Mouse (Mus musculus) heart, adult 2 months (tissue): ENCODE data around the gene Cep170b. TPM values are rescaled to one million over a fixed set of nuclear protein-coding genes. Genes with fewer than 3 reads are reported as not detected.

Experiments used
- DNase-seq, 2 experiments: peaks; one replicate each; pipeline ENCODE4 v3.0.0; 2021
- H3K27ac ChIP-seq: fragments of 200-600 bp; 2 replicates; pipeline ENCODE4 v1.8.1; 2022
- H3K27me3 ChIP-seq: fragments of 200-500 bp; 2 replicates; pipeline ENCODE4 v1.6.1; 2012; ENCODE audit warnings: mild to moderate bottlenecking, low read length, inconsistent platforms, mixed read lengths; ENCODE audit not compliant: control insufficient read depth, insufficient read depth
- H3K36me3 ChIP-seq: fragments of 200-500 bp; 2 replicates; pipeline ENCODE4 v1.6.1; 2012; ENCODE audit warnings: low read length, inconsistent platforms; ENCODE audit not compliant: control insufficient read depth, insufficient read depth
- H3K4me1 ChIP-seq: fragments of 200-500 bp; 2 replicates; pipeline ENCODE4 v1.6.1; 2011; ENCODE audit warnings: low read length; ENCODE audit not compliant: control insufficient read depth, insufficient read depth
- H3K4me3 ChIP-seq: fragments of 200-600 bp; 2 replicates; pipeline ENCODE4 v1.8.1; 2022
- H3K79me2 ChIP-seq: fragments of 200-500 bp; replicated peaks from 2 replicates; pipeline ENCODE4 v1.6.1; 2012; ENCODE audit warnings: mild to moderate bottlenecking, inconsistent platforms, low read length, moderate library complexity, mixed read lengths; ENCODE audit not compliant: control insufficient read depth, insufficient read depth
- H3K9ac ChIP-seq: fragments of 200-500 bp; 2 replicates; pipeline ENCODE4 v1.6.1; 2012; ENCODE audit warnings: low read depth, mild to moderate bottlenecking, control low read depth, inconsistent platforms, low read length, mixed read lengths
- CTCF ChIP-seq: fragments of 200-600 bp; IDR thresholded peaks from 2 replicates; pipeline ENCODE4 v1.8.1; 2022; ENCODE audit warnings: antibody characterized with exemption, mild to moderate bottlenecking, moderate library complexity
- EP300 ChIP-seq: fragments of 200-500 bp; IDR thresholded peaks from 2 replicates; pipeline ENCODE4 v1.6.1; 2011; ENCODE audit warnings: low read depth, low read length, control low read depth; ENCODE audit not compliant: insufficient read depth
- POLR2A ChIP-seq: fragments of 200-500 bp; IDR thresholded peaks from 2 replicates; pipeline ENCODE4 v1.6.1; 2011; ENCODE audit warnings: mild to moderate bottlenecking, low read depth, low read length, control low read depth; ENCODE audit not compliant: insufficient read depth
- WGBS: fragments of 180-500 bp; shearing (Covaris S2); methylation state at CpG from one replicate; pipeline ENCODE4 v1.1.7; 2018; 5-methylcytosine and 5-hydroxymethylcytosine counted together
- intact Hi-C: fragments of 180-260 bp; cut with DNase I; formaldehyde crosslinking; loops from one replicate; pipeline ENCODE4 v1.15.1; 2025
- polyA plus RNA-seq: library from polyadenylated mRNA; depleted of rRNA; stranded (reverse); fragments of >200 nt; gene quantifications from 2 replicates; pipeline ENCODE4 v1.2.3, GENCODE M21; 2012
- total RNA-seq, 2 experiments: library from RNA; stranded (reverse); gene quantifications; 2 replicates each; pipeline ENCODE4 v1.2.3; 2021

The Cep170b gene
- total and polyA plus RNA-seq, 3 experiments = 10.7 to 11.5 (median 10.8) TPM

DNA sequence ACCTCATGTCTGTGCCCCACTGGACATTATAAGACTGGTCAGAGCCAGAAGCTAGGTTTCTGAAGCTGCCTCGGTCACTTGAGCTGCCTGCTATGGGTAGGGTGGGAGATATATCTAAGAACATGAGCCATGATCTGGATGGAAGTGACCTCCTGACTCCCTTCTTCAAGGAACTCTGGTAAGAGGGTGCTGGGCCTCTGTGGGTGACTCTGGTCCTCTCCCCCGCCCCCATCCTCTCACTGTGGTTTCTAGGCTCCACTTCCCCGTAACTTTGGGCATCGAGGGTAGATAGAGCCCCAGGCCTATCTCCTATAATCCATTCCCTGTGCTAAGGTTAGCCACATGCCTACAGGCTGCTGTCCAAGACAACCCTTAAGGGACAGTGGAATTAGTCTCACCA lies 41.2 kb downstream of the Cep170b start:
- no peaks in the 10 kb centered on the region for H3K27me3 ChIP-seq
- intact Hi-C loops = no loop called here
- TF ChIP-seq EP300 = no peak
- no peak for TF ChIP-seq CTCF
- no peak for TF ChIP-seq POLR2A
- H3K4me1 ChIP-seq = no peaks in the 10 kb centered on the region
- no peak for DNase-seq
- H3K9ac ChIP-seq = no peak overlapping the region
- 87% methylated on average over 4 of the region's 4 CpGs for WGBS
- no peaks in the 10 kb centered on the region for H3K79me2 ChIP-seq
- no peaks in the 10 kb centered on the region for H3K36me3 ChIP-seq
- H3K27ac ChIP-seq = no peak overlapping the region; the same call in 1 of the 2 replicates
- no peak overlapping the region for H3K4me3 ChIP-seq

DNA sequence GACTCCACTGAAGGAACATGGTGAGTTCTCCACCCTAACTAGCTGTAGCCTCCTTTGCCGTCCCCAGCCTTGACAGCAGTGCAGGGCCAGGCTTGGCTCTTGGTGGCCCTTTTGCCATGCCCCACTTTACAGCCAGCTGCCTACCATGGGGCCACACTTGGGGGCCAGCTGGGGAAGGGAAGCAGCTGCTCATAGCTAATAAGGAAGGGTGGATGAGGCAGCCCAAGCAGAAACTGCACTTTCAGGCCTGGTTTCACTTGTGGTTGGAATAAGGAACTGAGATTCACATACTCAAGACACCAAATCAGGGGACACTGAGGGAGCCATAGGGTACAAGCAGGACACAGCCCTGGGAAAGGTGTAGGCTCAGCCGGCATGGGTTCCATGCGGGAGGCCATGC lies 41.8 kb downstream of the Cep170b start:
- no peaks in the 10 kb centered on the region for H3K4me1 ChIP-seq
- H3K79me2 ChIP-seq = no peaks in the 10 kb centered on the region
- H3K4me3 ChIP-seq = no peak overlapping the region
- H3K27ac ChIP-seq = no peak overlapping the region; the same call in 1 of the 2 replicates
- no peaks in the 10 kb centered on the region for H3K27me3 ChIP-seq
- no peak overlapping the region for H3K9ac ChIP-seq
- TF ChIP-seq POLR2A (no peak), EP300 (no peak), CTCF (no peak)
- no peaks in the 10 kb centered on the region for H3K36me3 ChIP-seq
- intact Hi-C loops = no loop called here
- WGBS = 89% methylated on average over 3 of the region's 3 CpGs
- DNase-seq = peak; percentile 33 to 61

GRCm38 (mm10) chr12:112763176-112763575 lies 42.9 kb downstream of the Cep170b start:
- peak in 1 of 2 experiments; percentile 8 for DNase-seq
- H3K4me1 ChIP-seq = no peaks in the 10 kb centered on the region
- no peak overlapping the region for H3K4me3 ChIP-seq
- no peaks in the 10 kb centered on the region for H3K36me3 ChIP-seq
- H3K27ac ChIP-seq = no peak overlapping the region
- WGBS = 79% methylated on average over 4 of the region's 4 CpGs
- H3K79me2 ChIP-seq = no peaks in the 10 kb centered on the region
- intact Hi-C loops = no loop called here
- TF ChIP-seq POLR2A (no peak), CTCF (no peak), EP300 (no peak)
- H3K9ac ChIP-seq = no peak overlapping the region
- H3K27me3 ChIP-seq = no peaks in the 10 kb centered on the region

GRCm38 (mm10) chr12:112764141-112764540 lies 43.9 kb downstream of the Cep170b start:
- DNase-seq = peak in 1 of 2 experiments; percentile 16
- intact Hi-C loops = no loop called here
- Histone ChIP-seq H3K27ac (no peak overlapping the region), H3K4me3 (no peak overlapping the region), H3K27me3 (no peaks in the 10 kb centered on the region), H3K9ac (no peak overlapping the region), H3K79me2 (no peaks in the 10 kb centered on the region), H3K4me1 (no peaks in the 10 kb centered on the region), H3K36me3 (no peaks in the 10 kb centered on the region)
- TF ChIP-seq CTCF = no peak
- no peak for TF ChIP-seq EP300
- TF ChIP-seq POLR2A = no peak
- 55% methylated on average over 5 of the region's 5 CpGs for WGBS

- TF ChIP-seq CTCF (no peak), POLR2A (no peak), EP300 (no peak)
- 88% methylated on average over 7 of the region's 7 CpGs for WGBS
- Histone ChIP-seq H3K27me3 (no peaks in the 10 kb centered on the region), H3K4me3 (no peak overlapping the region), H3K79me2 (no peaks in the 10 kb centered on the region), H3K27ac (no peak overlapping the region), H3K36me3 (no peaks in the 10 kb centered on the region), H3K4me1 (no peaks in the 10 kb centered on the region), H3K9ac (no peak overlapping the region)
- DNase-seq = no peak
- intact Hi-C loops = no loop called here
These were observed 44.7 kb downstream of the Cep170b start for GRCm38 (mm10) chr12:112764991-112765390.

DNA sequence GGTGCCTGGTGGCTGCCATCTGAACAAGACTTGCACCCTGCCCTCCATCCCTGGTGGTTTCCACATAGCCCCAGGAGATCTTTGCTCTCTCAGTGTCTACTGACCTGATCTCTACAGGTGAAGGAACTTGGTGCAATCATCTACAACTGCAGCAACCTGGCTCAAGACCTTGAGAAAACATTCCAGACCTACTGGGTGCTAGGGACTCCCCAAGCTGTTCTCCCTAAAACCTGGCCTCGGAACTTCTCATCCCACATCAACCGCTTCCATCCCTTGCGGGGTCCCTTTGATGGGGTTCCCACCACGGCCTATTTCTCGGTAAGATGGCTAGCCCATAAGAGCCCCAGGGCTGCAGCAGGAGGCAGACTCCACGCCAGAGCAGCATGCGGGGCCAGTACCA lies 46.3 kb downstream of the Cep170b start:
- intact Hi-C loops = no loop called here
- DNase-seq = peak in 1 of 2 experiments; percentile 9
- Histone ChIP-seq H3K27me3 (no peaks in the 10 kb centered on the region), H3K4me3 (no peak overlapping the region), H3K4me1 (no peaks in the 10 kb centered on the region), H3K36me3 (no peaks in the 10 kb centered on the region), H3K79me2 (no peaks in the 10 kb centered on the region), H3K27ac (no peak overlapping the region), H3K9ac (no peak overlapping the region)
- no peak for TF ChIP-seq POLR2A
- no peak for TF ChIP-seq CTCF
- WGBS = 94% methylated on average over 7 of the region's 7 CpGs
